Mouse (Mus musculus) hindbrain, embryonic 11.5 days (tissue): ENCODE measurements around the gene Rab37. TPM values are rescaled to one million over a fixed set of nuclear protein-coding genes. Genes with fewer than 3 reads are reported as not detected.

Experiments
- ATAC-seq: fragments of 200-750 bp; cut with Nextera tagmentation; 2 replicates; pipeline ENCODE4 v1.8.0; 2017; ENCODE audit warnings: mild to moderate bottlenecking, moderate TSS enrichment, moderate library complexity; ENCODE audit not compliant: low FRiP score
- DNase-seq: peaks from one replicate; pipeline ENCODE4 v3.0.0-alpha.2; 2015; ENCODE audit warnings: low spot score
- H3K27ac ChIP-seq: fragments of 300-500 bp; sonication (generic); 2 replicates; pipeline ENCODE4 v1.5.1; 2014; ENCODE audit warnings: mild to moderate bottlenecking, low read depth, low read length
- H3K27me3 ChIP-seq: fragments of 300-500 bp; sonication (generic); 2 replicates; pipeline ENCODE4 v1.6.1; 2014; ENCODE audit warnings: mild to moderate bottlenecking, low read length, moderate library complexity, mixed read lengths; ENCODE audit not compliant: control insufficient read depth, insufficient read depth
- H3K36me3 ChIP-seq: fragments of 300-500 bp; sonication (generic); 2 replicates; pipeline ENCODE4 v1.6.1; 2014; ENCODE audit warnings: mild to moderate bottlenecking, low read length, moderate library complexity, mixed read lengths; ENCODE audit not compliant: control insufficient read depth, insufficient read depth
- H3K4me1 ChIP-seq: fragments of 300-500 bp; sonication (generic); replicated peaks from 2 replicates; pipeline ENCODE4 v1.6.1; 2014; ENCODE audit warnings: low read length, mixed read lengths; ENCODE audit not compliant: control insufficient read depth, insufficient read depth
- H3K4me2 ChIP-seq: fragments of 300-500 bp; sonication (generic); replicated peaks from 2 replicates; pipeline ENCODE4 v1.6.1; 2014; ENCODE audit warnings: mild to moderate bottlenecking, low read depth, low read length
- H3K4me3 ChIP-seq: fragments of 300-500 bp; sonication (generic); 2 replicates; pipeline ENCODE4 v1.5.1; 2014; ENCODE audit warnings: low read depth, low read length
- H3K9ac ChIP-seq: fragments of 300-500 bp; sonication (generic); 2 replicates; pipeline ENCODE4 v1.6.1; 2014; ENCODE audit warnings: low read depth, low read length
- H3K9me3 ChIP-seq: fragments of 300-500 bp; sonication (generic); 2 replicates; pipeline ENCODE4 v1.6.1; 2016; ENCODE audit warnings: low read length; ENCODE audit not compliant: control insufficient read depth
- WGBS: fragments of 180-500 bp; shearing (Covaris S2); extraction: QIAGEN DNeasy Blood & Tissue Kit; methylation state at CpG from one replicate; pipeline ENCODE4 v1.1.7; 2014; 5-methylcytosine and 5-hydroxymethylcytosine counted together
- polyA plus RNA-seq: library from polyadenylated mRNA; unstranded; fragments of >200 nt; fragmentation: Nextera tagmentation; extraction: Ambion mirVana; gene quantifications from 2 replicates; pipeline ENCODE4 v1.2.1, GENCODE M21; 2014

Gene Rab37
- polyA plus RNA-seq, 1 experiment from 2014 or later, result 0.42 TPM

- Histone ChIP-seq H3K9me3 (no peaks in the 10 kb centered on the region), H3K4me3 (no peak overlapping the region), H3K4me2 (no peak overlapping the region), H3K27me3 (no peaks in the 10 kb centered on the region; the same call in 1 of the 2 replicates), H3K9ac (no peak overlapping the region), H3K4me1 (peaks cover 3% of the 10 kb centered on the region), H3K27ac (no peak overlapping the region), H3K36me3 (no peaks in the 10 kb centered on the region)
- DNase-seq (no peak), ATAC-seq (no peak)
- WGBS, result 67% methylated on average over 3 of the region's 3 CpGs
Observed at GRCm38 (mm10) chr11:115081373-115081772, 9.9 kb upstream of the Rab37 start.

- 71% methylated on average over 6 of the region's 6 CpGs for WGBS
- Histone ChIP-seq H3K27ac (no peak overlapping the region), H3K9ac (no peak overlapping the region), H3K9me3 (no peaks in the 10 kb centered on the region), H3K4me3 (no peak overlapping the region), H3K27me3 (no peaks in the 10 kb centered on the region; the same call in 1 of the 2 replicates), H3K36me3 (no peaks in the 10 kb centered on the region), H3K4me1 (peaks cover 3% of the 10 kb centered on the region), H3K4me2 (no peak overlapping the region)
- ATAC-seq (no peak), DNase-seq (no peak)
Observed at GRCm38 (mm10) chr11:115082196-115082595, 9.0 kb upstream of the Rab37 start.

GRCm38 (mm10) chr11:115083376-115084139, 7.7 kb upstream of the Rab37 start:
- no peak overlapping the region for H3K4me3 ChIP-seq
- DNase-seq (peak; percentile 90), ATAC-seq (peak; percentile 53; the same call in 1 of the 2 replicates)
- peaks cover 3% of the 10 kb centered on the region for H3K4me1 ChIP-seq
- no peak overlapping the region for H3K4me2 ChIP-seq
- H3K27me3 ChIP-seq, result no peaks in the 10 kb centered on the region; the same call in 1 of the 2 replicates
- no peak overlapping the region for H3K9ac ChIP-seq
- no peaks in the 10 kb centered on the region for H3K36me3 ChIP-seq
- H3K27ac ChIP-seq, result no peak overlapping the region
- WGBS, result 49% methylated on average over 18 of the region's 18 CpGs
- no peaks in the 10 kb centered on the region for H3K9me3 ChIP-seq

- Histone ChIP-seq H3K27me3 (no peaks in the 10 kb centered on the region; the same call in 1 of the 2 replicates), H3K9ac (no peak overlapping the region), H3K4me1 (peaks cover 3% of the 10 kb centered on the region), H3K36me3 (no peaks in the 10 kb centered on the region), H3K9me3 (no peaks in the 10 kb centered on the region), H3K4me3 (no peak overlapping the region), H3K27ac (no peak overlapping the region), H3K4me2 (no peak overlapping the region)
- ATAC-seq, result no peak
- 28% methylated on average over 12 of the region's 12 CpGs for WGBS
- DNase-seq, result no peak
Observed at GRCm38 (mm10) chr11:115084595-115084994, 6.6 kb upstream of the Rab37 start.

GRCm38 (mm10) chr11:115085064-115085463, 6.2 kb upstream of the Rab37 start:
- ATAC-seq, result no peak
- H3K9ac ChIP-seq, result no peak overlapping the region
- H3K4me3 ChIP-seq, result no peak overlapping the region
- WGBS, result 52% methylated on average over 8 of the region's 8 CpGs
- H3K27ac ChIP-seq, result no peak overlapping the region
- DNase-seq, result no peak
- peaks cover 3% of the 10 kb centered on the region for H3K4me1 ChIP-seq
- no peak overlapping the region for H3K4me2 ChIP-seq
- H3K27me3 ChIP-seq, result no peaks in the 10 kb centered on the region; the same call in 1 of the 2 replicates
- no peaks in the 10 kb centered on the region for H3K36me3 ChIP-seq
- H3K9me3 ChIP-seq, result no peaks in the 10 kb centered on the region

- Histone ChIP-seq H3K27me3 (peaks cover 9% of the 10 kb centered on the region), H3K36me3 (no peaks in the 10 kb centered on the region), H3K4me2 (no peak overlapping the region), H3K27ac (no peak overlapping the region), H3K9me3 (no peaks in the 10 kb centered on the region), H3K4me1 (peaks cover 3% of the 10 kb centered on the region), H3K4me3 (no peak overlapping the region), H3K9ac (no peak overlapping the region)
- DNase-seq, result no peak
- WGBS, result 72% methylated on average over 7 of the region's 7 CpGs
- no peak for ATAC-seq
Observed at GRCm38 (mm10) chr11:115086213-115086612, 5.0 kb upstream of the Rab37 start.

- no peaks in the 10 kb centered on the region for H3K9me3 ChIP-seq
- peaks cover 2% of the 10 kb centered on the region; the same call in 1 of the 2 replicates for H3K4me1 ChIP-seq
- DNase-seq (no peak), ATAC-seq (no peak)
- H3K4me2 ChIP-seq, result no peak overlapping the region
- H3K9ac ChIP-seq, result no peak overlapping the region
- peaks cover 24% of the 10 kb centered on the region for H3K27me3 ChIP-seq
- H3K36me3 ChIP-seq, result no peaks in the 10 kb centered on the region
- no peak overlapping the region for H3K4me3 ChIP-seq
- WGBS, result 68% methylated on average over 6 of the region's 6 CpGs
- no peak overlapping the region for H3K27ac ChIP-seq
Observed at GRCm38 (mm10) chr11:115089853-115090252, 1.4 kb upstream of the Rab37 start.

GRCm38 (mm10) chr11:115092140-115092539, 909 bp downstream of the Rab37 start:
- peak overlapping the region; percentile 27; the same call in 1 of the 2 replicates for H3K4me3 ChIP-seq
- no peak for ATAC-seq
- peaks cover 24% of the 10 kb centered on the region for H3K27me3 ChIP-seq
- H3K9ac ChIP-seq, result no peak overlapping the region
- no peaks in the 10 kb centered on the region for H3K36me3 ChIP-seq
- H3K9me3 ChIP-seq, result no peaks in the 10 kb centered on the region
- WGBS, result 9% methylated on average over 4 of the region's 4 CpGs
- H3K4me1 ChIP-seq, result peaks cover 2% of the 10 kb centered on the region; the same call in 1 of the 2 replicates
- DNase-seq, result no peak
- H3K4me2 ChIP-seq, result peak overlapping the region; percentile 48
- no peak overlapping the region for H3K27ac ChIP-seq
